Mouse (Mus musculus): Measurements from ENCODE around the gene Cyp4f14.

DNA sequence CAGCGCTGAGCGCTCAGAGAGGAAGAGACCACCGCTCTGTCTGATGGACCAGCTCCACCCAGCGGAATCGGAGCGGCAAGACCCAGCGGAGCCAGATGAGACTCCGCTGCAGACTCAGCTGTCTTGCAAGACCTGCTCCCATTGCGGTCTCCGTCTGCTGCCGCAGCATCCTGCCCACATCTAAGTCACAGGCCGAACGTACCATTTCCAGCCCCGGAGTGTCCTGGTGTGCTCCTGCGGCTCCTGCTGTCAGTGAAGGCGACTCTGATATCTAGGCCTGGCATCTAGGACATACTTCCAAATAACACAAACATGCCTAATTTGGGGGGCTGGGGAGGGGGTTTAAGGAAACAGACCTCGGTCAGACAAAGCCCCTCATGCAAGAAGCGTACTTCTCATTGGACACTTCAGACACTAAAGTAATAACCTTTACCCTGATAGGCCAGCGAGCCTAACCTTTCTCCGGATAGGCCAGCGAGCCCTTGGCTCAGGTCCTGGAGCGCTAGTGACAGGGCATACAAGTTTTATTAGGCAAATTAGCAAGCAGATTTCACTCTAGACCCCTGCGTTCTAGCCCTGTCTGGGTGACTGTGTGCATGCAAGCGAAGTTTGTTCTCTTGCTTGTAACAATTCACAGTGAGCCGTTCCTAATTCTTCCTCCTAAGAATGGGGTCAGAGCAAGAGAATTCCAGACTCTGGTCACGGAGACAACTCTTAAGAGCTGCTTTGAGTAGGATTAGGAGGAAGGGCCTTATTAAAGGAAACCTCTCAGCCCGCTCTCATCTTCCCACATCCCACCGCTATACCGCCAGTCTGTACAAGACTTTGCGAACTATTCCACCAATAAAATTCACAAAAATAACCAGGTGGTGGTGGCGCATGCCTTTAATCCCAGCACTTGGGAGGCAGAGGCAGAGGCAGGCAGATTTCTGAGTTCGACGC, 25.6 kb downstream of the Cyp4f14 start, which contains the start of gene Zfp870:
- TF ChIP-seq GATA1 (IDR thresholded peaks at IDR 0.05; ENCODE audit: low read length) (no peak), TAL1 (IDR thresholded peaks at IDR 0.05; ENCODE audit: low read length) (no peak)
